Mouse (Mus musculus): Measurements from ENCODE around the gene Fermt3.

DNA sequence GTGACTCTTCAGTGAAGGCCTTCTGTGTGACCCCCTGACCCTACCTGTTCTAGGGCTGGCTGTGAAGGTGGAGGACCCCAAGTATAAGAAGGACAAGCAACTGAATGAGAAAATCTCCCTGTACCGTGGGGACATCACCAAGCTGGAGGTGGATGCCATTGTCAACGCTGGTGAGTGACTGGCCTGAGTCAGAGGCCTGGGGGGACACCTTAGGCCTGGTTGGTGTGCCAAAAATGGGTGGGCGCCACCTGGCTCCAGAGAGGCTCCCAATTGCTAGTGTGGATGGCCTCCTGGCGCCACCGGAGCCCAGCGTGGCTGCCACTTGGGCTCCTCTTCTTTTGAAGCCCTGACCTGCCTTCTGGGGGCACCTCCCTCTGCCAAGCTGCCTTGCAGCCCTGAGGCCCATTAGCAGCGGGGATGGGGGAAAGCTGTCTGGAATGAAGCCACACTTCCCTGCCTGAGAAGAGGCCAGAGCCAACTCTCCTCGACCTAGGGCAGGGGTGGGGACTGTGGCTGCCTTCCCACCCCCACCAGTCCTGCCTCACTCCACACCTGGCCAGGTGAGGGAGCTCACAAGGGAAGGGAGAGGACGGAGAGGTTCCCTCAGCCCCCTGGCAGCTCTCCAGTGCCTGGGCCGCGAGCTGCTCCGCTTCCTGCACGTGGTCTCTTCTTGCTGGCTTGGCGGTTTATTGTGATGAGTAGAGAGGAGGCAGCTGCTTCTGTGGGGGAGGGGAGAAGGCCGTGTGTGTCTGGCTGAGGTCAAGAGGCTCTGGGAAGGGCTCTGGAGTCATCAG lies 47.0 kb upstream of the Fermt3 start:
- TF ChIP-seq POLR2A (IDR thresholded peaks at IDR 0.05; ENCODE audit: low read depth, low read length) (no peak), CTCF (conservative IDR thresholded peaks at IDR 0.05; ENCODE audit: insufficient read depth, insufficient read length, low read depth, low read length) (no peak)
